Mouse (Mus musculus) neural tube, embryonic 15.5 days (tissue): ENCODE measurements at regions not wholly inside any gene's neighbourhood (a gene's known extent, or its start where the extent isn't known, plus 50 kb on each side); places are given as distances from the start of the nearest gene placed in this dataset.

Experiments used
- ATAC-seq: fragments of 200-750 bp; cut with Nextera tagmentation; 2 replicates; pipeline ENCODE4 v1.8.0; 2017; ENCODE audit warnings: mild to moderate bottlenecking, moderate TSS enrichment, moderate library complexity; ENCODE audit not compliant: low FRiP score
- H3K27ac ChIP-seq: fragments of 300-500 bp; sonication (generic); replicated peaks from 2 replicates; pipeline ENCODE4 v1.5.1; 2015; ENCODE audit warnings: mild to moderate bottlenecking, inconsistent platforms
- H3K27me3 ChIP-seq: fragments of 300-500 bp; sonication (generic); replicated peaks from 2 replicates; pipeline ENCODE4 v1.6.1; 2015; ENCODE audit warnings: inconsistent platforms
- H3K36me3 ChIP-seq: fragments of 300-500 bp; sonication (generic); 2 replicates; pipeline ENCODE4 v1.6.1; 2015; ENCODE audit warnings: inconsistent platforms
- H3K4me1 ChIP-seq: fragments of 300-500 bp; sonication (generic); 2 replicates; pipeline ENCODE4 v1.6.1; 2015; ENCODE audit warnings: inconsistent platforms
- H3K4me2 ChIP-seq: fragments of 300-500 bp; sonication (generic); 2 replicates; pipeline ENCODE4 v1.6.1; 2015; ENCODE audit warnings: inconsistent platforms, mild to moderate bottlenecking, moderate library complexity
- H3K4me3 ChIP-seq: fragments of 300-500 bp; sonication (generic); replicated peaks from 2 replicates; pipeline ENCODE4 v1.5.1; 2015; ENCODE audit warnings: mild to moderate bottlenecking, inconsistent platforms
- H3K9ac ChIP-seq: fragments of 300-500 bp; sonication (generic); replicated peaks from 2 replicates; pipeline ENCODE4 v1.6.1; 2015; ENCODE audit warnings: mild to moderate bottlenecking, inconsistent platforms
- H3K9me3 ChIP-seq: fragments of 300-500 bp; sonication (generic); replicated peaks from 2 replicates; pipeline ENCODE4 v1.6.1; 2016; ENCODE audit warnings: inconsistent platforms
- WGBS: fragments of 180-500 bp; shearing (Covaris S2); methylation state at CpG from one replicate; pipeline ENCODE4 v1.1.7; 2015; ENCODE audit warnings: mixed read lengths; 5-methylcytosine and 5-hydroxymethylcytosine counted together

GRCm38 (mm10) chr14:110545265-110545664 is 209.7 kb downstream of the Slitrk6 start:
- Histone ChIP-seq H3K4me2 (no peak overlapping the region), H3K27me3 (no peaks in the 10 kb centered on the region), H3K4me1 (no peaks in the 10 kb centered on the region), H3K9me3 (no peaks in the 10 kb centered on the region), H3K4me3 (no peak overlapping the region), H3K9ac (no peak overlapping the region), H3K27ac (no peak overlapping the region), H3K36me3 (no peaks in the 10 kb centered on the region)
- ATAC-seq, result no peak
- WGBS, result 66% methylated on average over 7 of the region's 7 CpGs

- H3K4me2 ChIP-seq, result no peak overlapping the region
- no peaks in the 10 kb centered on the region for H3K36me3 ChIP-seq
- no peak overlapping the region for H3K27ac ChIP-seq
- no peak overlapping the region for H3K9ac ChIP-seq
- ATAC-seq, result no peak
- H3K4me1 ChIP-seq, result no peaks in the 10 kb centered on the region
- 56% methylated on average over 4 of the region's 4 CpGs for WGBS
- no peak overlapping the region for H3K4me3 ChIP-seq
- H3K27me3 ChIP-seq, result no peaks in the 10 kb centered on the region
- H3K9me3 ChIP-seq, result no peaks in the 10 kb centered on the region
Measured at GRCm38 (mm10) chr14:110543303-110544134, 211.4 kb downstream of the Slitrk6 start.

GRCm38 (mm10) chr14:110527306-110527705 is 227.6 kb downstream of the Slitrk6 start:
- no peaks in the 10 kb centered on the region for H3K36me3 ChIP-seq
- H3K4me1 ChIP-seq, result no peaks in the 10 kb centered on the region
- no peak overlapping the region for H3K27ac ChIP-seq
- no peak for ATAC-seq
- no peak overlapping the region for H3K9ac ChIP-seq
- no peak overlapping the region for H3K4me2 ChIP-seq
- 86% methylated on average over 3 of the region's 3 CpGs for WGBS
- H3K4me3 ChIP-seq, result no peak overlapping the region
- H3K27me3 ChIP-seq, result no peaks in the 10 kb centered on the region
- H3K9me3 ChIP-seq, result no peaks in the 10 kb centered on the region

GRCm38 (mm10) chr14:110485057-110485456 is 269.9 kb downstream of the Slitrk6 start:
- H3K36me3 ChIP-seq, result no peaks in the 10 kb centered on the region
- H3K27me3 ChIP-seq, result no peaks in the 10 kb centered on the region
- no peak overlapping the region for H3K4me2 ChIP-seq
- no peak for ATAC-seq
- WGBS, result 80% methylated on average over 3 of the region's 3 CpGs
- no peaks in the 10 kb centered on the region for H3K4me1 ChIP-seq
- H3K9ac ChIP-seq, result no peak overlapping the region
- no peak overlapping the region for H3K4me3 ChIP-seq
- no peak overlapping the region for H3K27ac ChIP-seq
- H3K9me3 ChIP-seq, result no peaks in the 10 kb centered on the region

GRCm38 (mm10) chr14:110472743-110473142 is 282.2 kb downstream of the Slitrk6 start:
- no peaks in the 10 kb centered on the region for H3K9me3 ChIP-seq
- no peak overlapping the region for H3K4me2 ChIP-seq
- no peak overlapping the region for H3K9ac ChIP-seq
- no peaks in the 10 kb centered on the region for H3K4me1 ChIP-seq
- ATAC-seq, result no peak
- H3K36me3 ChIP-seq, result no peaks in the 10 kb centered on the region
- no peak overlapping the region for H3K4me3 ChIP-seq
- 30% methylated on average over 3 of the region's 3 CpGs for WGBS
- H3K27ac ChIP-seq, result no peak overlapping the region
- no peaks in the 10 kb centered on the region for H3K27me3 ChIP-seq

GRCm38 (mm10) chr14:110472176-110472575 is 282.8 kb downstream of the Slitrk6 start:
- Histone ChIP-seq H3K36me3 (no peaks in the 10 kb centered on the region), H3K9ac (no peak overlapping the region), H3K4me1 (no peaks in the 10 kb centered on the region), H3K4me2 (no peak overlapping the region), H3K4me3 (no peak overlapping the region), H3K9me3 (no peaks in the 10 kb centered on the region), H3K27ac (no peak overlapping the region), H3K27me3 (no peaks in the 10 kb centered on the region)
- no peak for ATAC-seq
- WGBS, result 84% methylated on average over 3 of the region's 3 CpGs

GRCm38 (mm10) chr14:110470714-110471113 is 284.2 kb downstream of the Slitrk6 start:
- WGBS, result 66% methylated on average over 1 of the region's 1 CpGs
- H3K9me3 ChIP-seq, result no peaks in the 10 kb centered on the region

GRCm38 (mm10) chr14:110468457-110469311 is 286.3 kb downstream of the Slitrk6 start:
- H3K27me3 ChIP-seq, result no peaks in the 10 kb centered on the region
- 55% methylated on average over 6 of the region's 6 CpGs for WGBS
- no peaks in the 10 kb centered on the region for H3K4me1 ChIP-seq
- no peak overlapping the region for H3K9ac ChIP-seq
- H3K4me3 ChIP-seq, result no peak overlapping the region
- no peak overlapping the region for H3K27ac ChIP-seq
- H3K4me2 ChIP-seq, result no peak overlapping the region
- no peaks in the 10 kb centered on the region for H3K36me3 ChIP-seq
- no peaks in the 10 kb centered on the region for H3K9me3 ChIP-seq
- no peak for ATAC-seq

More at GRCm38 (mm10) chr14:110470714-110471113, 284.2 kb downstream of the Slitrk6 start:
- H3K4me1 ChIP-seq, result no peaks in the 10 kb centered on the region
- no peak overlapping the region for H3K4me2 ChIP-seq
- no peak overlapping the region for H3K9ac ChIP-seq
- no peak overlapping the region for H3K27ac ChIP-seq
- no peak for ATAC-seq
- H3K36me3 ChIP-seq, result no peaks in the 10 kb centered on the region
- no peaks in the 10 kb centered on the region for H3K27me3 ChIP-seq
- no peak overlapping the region for H3K4me3 ChIP-seq
